Mouse (Mus musculus): Measurements from ENCODE around the gene Ctbp2.

Ctbp2 gene

GRCm38 (mm10) chr7:133123999-133124700 is at the start of gene Ctbp2:
Gene Ctbp2 (minus strand): TSS chr7:133124354.
- DNase-seq, result peak; percentile 93 to 95

- DNase-seq, result peak in 1 of 2 experiments; percentile 29
Observed at GRCm38 (mm10) chr7:133171403-133172032, 47.4 kb upstream of the Ctbp2 start.

- DNase-seq, result no peak
Observed at GRCm38 (mm10) chr7:133168928-133169327, 44.8 kb upstream of the Ctbp2 start.

GRCm38 (mm10) chr7:133167903-133168302 is 43.7 kb upstream of the Ctbp2 start:
- no peak for DNase-seq

GRCm38 (mm10) chr7:133164770-133165169 is 40.6 kb upstream of the Ctbp2 start:
- DNase-seq, result no peak

- DNase-seq, result no peak
Observed at GRCm38 (mm10) chr7:133163011-133163410, 38.9 kb upstream of the Ctbp2 start.

GRCm38 (mm10) chr7:133162131-133162530 is 38.0 kb upstream of the Ctbp2 start:
- peak in 1 of 2 experiments; percentile 29 for DNase-seq

GRCm38 (mm10) chr7:133161362-133162080 is 37.4 kb upstream of the Ctbp2 start:
- peak; percentile 17 to 59 for DNase-seq

GRCm38 (mm10) chr7:133159519-133159918 is 35.4 kb upstream of the Ctbp2 start:
- DNase-seq, result no peak

- DNase-seq, result no peak
Observed at GRCm38 (mm10) chr7:133155621-133156020, 31.5 kb upstream of the Ctbp2 start.

GRCm38 (mm10) chr7:133154846-133155245 is 30.7 kb upstream of the Ctbp2 start:
- DNase-seq, result no peak

- DNase-seq, result no peak
Observed at GRCm38 (mm10) chr7:133139689-133140336, 15.7 kb upstream of the Ctbp2 start.

- no peak for DNase-seq
Observed at GRCm38 (mm10) chr7:133133552-133133951, 9.4 kb upstream of the Ctbp2 start.

- no peak for DNase-seq
Observed at GRCm38 (mm10) chr7:133132702-133133101, 8.5 kb upstream of the Ctbp2 start.

GRCm38 (mm10) chr7:133124701-133125485 is 739 bp upstream of the Ctbp2 start:
- no peak for DNase-seq

GRCm38 (mm10) chr7:133123244-133123998 is 733 bp downstream of the Ctbp2 start, which contains the start of gene Fgfr2:
Gene Fgfr2 (minus strand): TSS chr7:133123350.
- peak; percentile 73 to 87 for DNase-seq

- peak; percentile 68 to 75 for DNase-seq
Observed at GRCm38 (mm10) chr7:133122379-133123243, 1.5 kb downstream of the Ctbp2 start.

- peak; percentile 69 for DNase-seq
Observed at GRCm38 (mm10) chr7:133121661-133122378, 2.3 kb downstream of the Ctbp2 start.

- DNase-seq, result no peak
Observed at GRCm38 (mm10) chr7:133121080-133121607, 3.0 kb downstream of the Ctbp2 start.

Data from lung, postnatal 4 days (tissue).